Mouse (Mus musculus): ENCODE data around the gene Cdkn2d. TPM values are rescaled to one million over a fixed set of nuclear protein-coding genes. Genes with fewer than 3 reads are reported as not detected.

Gene Cdkn2d
- polyA plus RNA-seq, 1 experiment from 2014 or later: 47.4 TPM

GRCm38 (mm10) chr9:21319503-21319902, 28.3 kb upstream of the Cdkn2d start:
- in situ Hi-C loops (cut with MboI; ENCODE audit: low pct_unique_long_range_greater_than_20kb): loop anchor here (5.0 kb wide), 1 partner anchor 33 kb away; no protein-coding TSS in a partner anchor
- no peak for ATAC-seq
- ChIA-PET CTCF (interaction anchor here (1.1 to 3.8 kb wide), 5 partner anchors 11 to 99 kb away, joined by 3 to 19 read pairs (median 4); no protein-coding TSS in a partner anchor), POLR2A (interaction anchor here (0.6 to 2.2 kb wide), 4 partner anchors 11 to 37 kb away, joined by 3 to 13 read pairs (median 4); no protein-coding TSS in a partner anchor)
- TF ChIP-seq CTCF (IDR thresholded peaks at IDR 0.05): no peak
- DNase-seq (ENCODE audit: low read depth, low spot score): no peak
- H3K27me3 ChIP-seq: no peaks in the 10 kb centered on the region

DNA sequence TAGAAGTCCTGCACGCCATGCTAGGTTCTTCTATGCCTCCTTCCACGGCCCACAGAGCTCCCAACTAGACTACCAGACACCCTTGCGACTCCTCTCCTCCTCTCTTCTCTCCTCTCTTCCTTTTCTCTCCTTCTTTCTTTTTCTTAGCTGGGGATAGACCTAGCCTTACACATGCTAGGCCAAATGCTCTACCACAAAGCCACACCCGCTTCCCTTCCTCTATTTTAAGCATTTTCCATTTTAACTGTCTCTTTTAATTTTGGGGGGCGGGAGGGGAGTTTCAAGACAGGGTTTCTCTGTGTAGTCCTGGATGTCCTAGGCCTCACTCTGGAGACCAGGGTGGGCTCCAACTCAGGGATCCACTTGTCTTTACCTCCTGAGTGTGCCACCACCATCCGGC, 27.6 kb upstream of the Cdkn2d start:
- H3K27me3 ChIP-seq: no peaks in the 10 kb centered on the region
- TF ChIP-seq CTCF (IDR thresholded peaks at IDR 0.05): no peak
- ATAC-seq (no peak), DNase-seq (ENCODE audit: low read depth, low spot score) (no peak)
- POLR2A ChIA-PET: interaction anchor here (0.7 kb wide), 1 partner anchor 96 kb away, joined by 4 read pairs; no protein-coding TSS in a partner anchor
- CTCF ChIA-PET: interaction anchor here (3.8 kb wide), 1 partner anchor 38 kb away, joined by 19 read pairs; no protein-coding TSS in a partner anchor
- in situ Hi-C loops (cut with MboI; ENCODE audit: low pct_unique_long_range_greater_than_20kb): loop anchor here (5.0 kb wide), 1 partner anchor 34 kb away; no protein-coding TSS in a partner anchor

GRCm38 (mm10) chr9:21316696-21317095, 25.5 kb upstream of the Cdkn2d start:
- POLR2A ChIA-PET: no interaction called here
- no peak for ATAC-seq
- CTCF ChIA-PET: interaction anchor here (5.6 kb wide), 1 partner anchor 40 kb away, joined by 74 read pairs; no protein-coding TSS in a partner anchor

DNA sequence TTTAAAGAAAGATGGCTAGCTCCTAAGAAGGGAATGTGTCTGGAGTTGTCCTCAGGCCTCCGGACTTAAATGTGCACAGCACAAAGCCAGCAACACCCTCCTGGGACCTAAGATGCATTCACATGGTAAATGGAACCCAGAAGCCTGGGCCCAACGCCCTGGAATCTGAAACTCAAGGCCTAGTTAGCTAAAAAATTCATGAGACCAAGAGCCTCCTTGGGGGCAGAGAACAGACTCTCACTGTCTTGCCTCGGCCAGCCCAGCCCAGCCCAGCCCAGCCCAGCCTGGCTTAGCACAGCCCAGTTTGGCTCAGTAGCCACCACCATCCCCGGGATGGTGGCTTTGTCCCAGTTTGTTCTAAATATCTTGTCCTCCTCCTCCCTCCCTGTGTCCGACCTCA, 24.2 kb upstream of the Cdkn2d start:
- no peaks in the 10 kb centered on the region for H3K27me3 ChIP-seq
- TF ChIP-seq CTCF (IDR thresholded peaks at IDR 0.05): no peak
- CTCF ChIA-PET: interaction anchor here (0.9 to 5.6 kb wide), 4 partner anchors 19 to 94 kb away, joined by 3 to 74 read pairs (median 12); no protein-coding TSS in a partner anchor
- in situ Hi-C loops (cut with MboI; ENCODE audit: low pct_unique_long_range_greater_than_20kb): loop anchor here (5.0 kb wide), 1 partner anchor 37 kb away; no protein-coding TSS in a partner anchor
- DNase-seq (ENCODE audit: low read depth, low spot score): no peak
- ATAC-seq: no peak
- POLR2A ChIA-PET: interaction anchor here (0.5 to 2.8 kb wide), 2 partner anchors 15 to 42 kb away, joined by 3 to 13 read pairs; no protein-coding TSS in a partner anchor

More at GRCm38 (mm10) chr9:21316696-21317095, 25.5 kb upstream of the Cdkn2d start:
- no peak for DNase-seq (ENCODE audit: low read depth, low spot score)
- no peaks in the 10 kb centered on the region for H3K27me3 ChIP-seq
- TF ChIP-seq CTCF (IDR thresholded peaks at IDR 0.05): no peak
- in situ Hi-C loops (cut with MboI; ENCODE audit: low pct_unique_long_range_greater_than_20kb): loop anchor here (5.0 kb wide), 1 partner anchor 36 kb away; no protein-coding TSS in a partner anchor

GRCm38 (mm10) chr9:21314367-21315140, 23.3 kb upstream of the Cdkn2d start:
- H3K27me3 ChIP-seq: no peaks in the 10 kb centered on the region
- TF ChIP-seq CTCF (IDR thresholded peaks at IDR 0.05): no peak
- in situ Hi-C loops (cut with MboI; ENCODE audit: low pct_unique_long_range_greater_than_20kb): loop anchor here (5.0 kb wide), 2 partner anchors 38 to 93 kb away; no protein-coding TSS in a partner anchor
- ChIA-PET POLR2A (interaction anchor here (0.5 to 2.8 kb wide), 2 partner anchors 16 to 43 kb away, joined by 3 to 13 read pairs; no protein-coding TSS in a partner anchor), CTCF (interaction anchor here (0.9 to 5.6 kb wide), 6 partner anchors 19 to 95 kb away, joined by 3 to 74 read pairs (median 6); no protein-coding TSS in a partner anchor)
- DNase-seq (ENCODE audit: low read depth, low spot score) (no peak), ATAC-seq (no peak)

- in situ Hi-C loops (cut with MboI; ENCODE audit: low pct_unique_long_range_greater_than_20kb): loop anchor here (5.0 kb wide), 1 partner anchor 94 kb away; no protein-coding TSS in a partner anchor
- CTCF ChIA-PET: interaction anchor here (0.7 to 5.6 kb wide), 11 partner anchors 10 to 196 kb away, joined by 3 to 74 read pairs (median 4); partner anchors contain the start of gene Tmed1
- POLR2A ChIA-PET: interaction anchor here (0.6 to 2.8 kb wide), 3 partner anchors 44 to 408 kb away, joined by 4 to 13 read pairs (median 6); no protein-coding TSS in a partner anchor
- DNase-seq (ENCODE audit: low read depth, low spot score): no peak
- TF ChIP-seq CTCF (IDR thresholded peaks at IDR 0.05): peak; percentile 95
- H3K27me3 ChIP-seq: no peaks in the 10 kb centered on the region
- ATAC-seq: peak; percentile 76
Measured at GRCm38 (mm10) chr9:21313394-21313793, 22.2 kb upstream of the Cdkn2d start.

- POLR2A ChIA-PET: no interaction called here
- TF ChIP-seq CTCF (IDR thresholded peaks at IDR 0.05): no peak
- CTCF ChIA-PET: interaction anchor here (2.0 to 4.5 kb wide), 3 partner anchors 22 to 44 kb away, joined by 5 to 42 read pairs (median 17); no protein-coding TSS in a partner anchor
- no peak for DNase-seq (ENCODE audit: low read depth, low spot score)
- in situ Hi-C loops (cut with MboI; ENCODE audit: low pct_unique_long_range_greater_than_20kb): loop anchor here (5.0 kb wide), 1 partner anchor 95 kb away; no protein-coding TSS in a partner anchor
- H3K27me3 ChIP-seq: no peaks in the 10 kb centered on the region
- ATAC-seq: no peak
Measured at GRCm38 (mm10) chr9:21312134-21312533, 20.9 kb upstream of the Cdkn2d start, which contains the start of gene Ap1m2. TSS of gene Ap1m2 (minus strand) at chr9:21312337.

DNA sequence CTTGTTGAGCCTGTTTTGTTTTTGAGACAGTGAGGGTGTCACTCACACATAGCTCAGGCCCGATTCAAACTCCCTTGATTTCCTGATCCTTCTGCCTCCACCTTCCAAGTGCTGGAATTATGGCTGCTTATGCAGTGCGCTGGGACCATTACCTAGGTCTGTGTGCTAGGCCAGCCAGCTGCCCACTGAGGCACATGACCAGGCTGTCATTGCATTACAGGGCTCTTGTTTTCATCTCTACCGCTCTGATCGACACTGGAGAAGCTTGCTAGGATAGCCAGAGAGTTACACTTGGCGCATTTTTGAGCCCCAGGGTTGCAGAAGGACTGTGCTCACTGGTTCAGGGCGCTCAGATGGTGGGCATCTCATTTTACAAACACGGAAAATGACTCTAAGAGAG, 20.5 kb upstream of the Cdkn2d start:
- POLR2A ChIA-PET: no interaction called here
- ATAC-seq (no peak), DNase-seq (ENCODE audit: low read depth, low spot score) (no peak)
- CTCF ChIA-PET: interaction anchor here (0.6 to 4.5 kb wide), 5 partner anchors 19 to 70 kb away, joined by 3 to 42 read pairs (median 3); partner anchors contain the start of gene Cdkn2d
- H3K27me3 ChIP-seq: no peaks in the 10 kb centered on the region
- in situ Hi-C loops (cut with MboI; ENCODE audit: low pct_unique_long_range_greater_than_20kb): loop anchor here (5.0 kb wide), 1 partner anchor 96 kb away; no protein-coding TSS in a partner anchor
- TF ChIP-seq CTCF (IDR thresholded peaks at IDR 0.05): no peak

DNA sequence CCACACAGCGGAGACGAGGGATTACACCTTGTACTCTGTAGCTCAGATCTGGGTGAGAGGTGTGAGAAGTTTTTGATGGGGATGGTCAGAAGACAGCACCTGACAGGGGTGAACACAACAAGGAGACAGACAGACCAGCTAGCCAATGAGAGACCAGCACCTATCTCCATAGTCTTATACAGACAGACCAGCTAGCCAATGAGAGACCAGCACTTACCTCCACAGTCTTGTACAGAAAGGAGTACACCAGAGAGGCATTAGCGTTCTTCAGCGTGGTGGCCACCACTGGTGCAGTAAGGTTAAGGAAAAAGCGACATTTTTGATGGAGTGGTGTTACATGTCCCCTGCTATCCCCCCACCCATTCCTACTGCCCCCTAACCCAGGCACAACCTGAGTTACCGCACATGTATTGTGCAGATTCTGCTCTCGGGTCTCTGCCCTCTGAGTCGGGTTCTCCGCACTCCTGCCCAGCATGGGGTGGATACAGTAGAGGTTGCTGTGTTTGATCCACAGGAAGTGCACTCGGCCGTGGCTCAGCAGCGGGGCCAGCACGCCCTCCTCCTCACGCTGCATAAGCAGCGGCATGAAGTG, 18.0 kb upstream of the Cdkn2d start:
- ChIA-PET POLR2A (no interaction called here), CTCF (interaction anchor here (4.5 kb wide), 1 partner anchor 47 kb away, joined by 42 read pairs; no protein-coding TSS in a partner anchor)
- ATAC-seq (no peak), DNase-seq (ENCODE audit: low read depth, low spot score) (no peak)
- no peak for TF ChIP-seq CTCF (IDR thresholded peaks at IDR 0.05)
- H3K27me3 ChIP-seq: no peaks in the 10 kb centered on the region
- in situ Hi-C loops (cut with MboI; ENCODE audit: low pct_unique_long_range_greater_than_20kb): no loop called here

DNA sequence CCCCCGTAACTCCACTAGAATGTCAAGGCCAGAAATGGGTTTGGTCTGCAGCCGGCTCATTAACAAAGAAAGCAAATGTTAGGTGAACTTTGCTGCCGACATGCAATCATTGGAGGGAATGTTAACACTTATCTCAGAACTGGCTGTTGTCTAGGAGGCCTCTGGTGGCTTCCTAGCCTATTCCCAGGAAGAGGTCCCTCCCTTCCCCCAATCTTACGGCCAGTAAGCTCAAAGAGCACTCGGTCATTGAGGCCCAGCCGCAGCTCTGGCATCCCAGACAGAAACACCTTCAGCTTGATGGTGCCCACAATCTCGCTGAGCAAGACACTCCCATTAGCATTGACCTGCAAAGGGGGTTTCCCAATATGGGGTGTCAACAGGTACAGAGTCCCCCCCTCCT, 13.9 kb upstream of the Cdkn2d start:
- no peaks in the 10 kb centered on the region for H3K27me3 ChIP-seq
- ATAC-seq (no peak), DNase-seq (ENCODE audit: low read depth, low spot score) (no peak)
- in situ Hi-C loops (cut with MboI; ENCODE audit: low pct_unique_long_range_greater_than_20kb): no loop called here
- TF ChIP-seq CTCF (IDR thresholded peaks at IDR 0.05): no peak
- ChIA-PET CTCF (interaction anchor here (1.4 to 3.4 kb wide), 2 partner anchors 15 to 52 kb away, joined by 3 to 11 read pairs; partner anchors contain the start of gene Slc44a2), POLR2A (no interaction called here)
